Mouse (Mus musculus): ENCODE results near the gene Tmem245.

GRCm38 (mm10) chr4:56840297-56840696 lies 106.9 kb downstream of the Tmem245 start:
- TF ChIP-seq CTCF (IDR thresholded peaks at IDR 0.05) (no peak), EP300 (IDR thresholded peaks at IDR 0.05) (no peak)

All from lung, postnatal 0 days (tissue).